Mouse (Mus musculus) stomach, embryonic 15.5 days (tissue): ENCODE data around the gene 5031439G07Rik. TPM values are rescaled to one million over a fixed set of nuclear protein-coding genes. Genes with fewer than 3 reads are reported as not detected.
A peak's percentile ranks its signal among the peaks of the same experiment; 100 is the strongest.

Experiments used
- ATAC-seq: fragments of 200-750 bp; cut with Nextera tagmentation; 2 replicates; pipeline ENCODE4 v1.8.0; 2017; ENCODE audit warnings: low read depth, moderate number of reproducible peaks, moderate TSS enrichment; ENCODE audit not compliant: insufficient read depth, low FRiP score
- H3K27ac ChIP-seq: fragments of 300-500 bp; sonication (generic); 2 replicates; pipeline ENCODE4 v1.5.1; 2015; ENCODE audit warnings: mild to moderate bottlenecking, inconsistent platforms
- H3K27me3 ChIP-seq: fragments of 300-500 bp; sonication (generic); replicated peaks from 2 replicates; pipeline ENCODE4 v1.6.1; 2015; ENCODE audit warnings: inconsistent platforms
- H3K36me3 ChIP-seq: fragments of 300-500 bp; sonication (generic); 2 replicates; pipeline ENCODE4 v1.6.1; 2015; ENCODE audit warnings: inconsistent platforms
- H3K4me1 ChIP-seq: fragments of 300-500 bp; sonication (generic); 2 replicates; pipeline ENCODE4 v1.6.1; 2015; ENCODE audit warnings: inconsistent platforms
- H3K4me2 ChIP-seq: fragments of 300-500 bp; sonication (generic); 2 replicates; pipeline ENCODE4 v1.6.1; 2015; ENCODE audit warnings: mild to moderate bottlenecking, inconsistent platforms
- H3K4me3 ChIP-seq: fragments of 300-500 bp; sonication (generic); replicated peaks from 2 replicates; pipeline ENCODE4 v1.5.1; 2015; ENCODE audit warnings: inconsistent platforms
- H3K9ac ChIP-seq: fragments of 300-500 bp; sonication (generic); 2 replicates; pipeline ENCODE4 v1.6.1; 2015; ENCODE audit warnings: inconsistent platforms
- H3K9me3 ChIP-seq: fragments of 300-500 bp; sonication (generic); 2 replicates; pipeline ENCODE4 v1.6.1; 2016; ENCODE audit warnings: inconsistent platforms
- WGBS: fragments of 180-500 bp; shearing (Covaris S2); methylation state at CpG from one replicate; pipeline ENCODE4 v1.1.7; 2015; 5-methylcytosine and 5-hydroxymethylcytosine counted together
- polyA plus RNA-seq: library from polyadenylated mRNA; unstranded; fragments of >200 nt; fragmentation: Nextera tagmentation; extraction: Ambion mirVana; gene quantifications from 2 replicates; pipeline ENCODE4 v1.2.1, GENCODE M21; 2015

5031439G07Rik gene
- polyA plus RNA-seq, 1 experiment from 2014 or later = 13.7 TPM

DNA sequence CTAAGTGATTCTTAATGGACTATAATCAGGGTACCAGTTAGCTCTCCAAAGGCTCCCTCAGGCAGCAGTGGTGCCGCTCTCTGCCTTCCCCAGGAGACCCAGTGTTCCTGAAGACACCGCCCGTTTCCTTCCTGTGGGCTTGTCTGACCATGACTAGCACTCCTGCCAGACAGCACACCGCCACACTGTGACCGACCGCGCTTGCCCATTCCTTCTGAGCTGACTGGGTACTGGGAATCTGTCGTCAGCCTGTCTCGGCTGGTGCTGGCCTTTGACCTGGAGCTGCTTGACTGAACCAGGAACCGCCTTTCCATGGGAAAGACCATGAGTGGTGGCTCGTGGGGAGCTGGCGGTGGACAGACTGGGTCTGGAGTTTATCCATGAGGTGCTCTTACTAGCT, 48.2 kb downstream of the 5031439G07Rik start:
- no peak for ATAC-seq
- 71% methylated on average over 12 of the region's 12 CpGs for WGBS
- no peak overlapping the region for H3K4me2 ChIP-seq
- no peaks in the 10 kb centered on the region for H3K9me3 ChIP-seq
- no peaks in the 10 kb centered on the region for H3K4me1 ChIP-seq
- no peak overlapping the region for H3K9ac ChIP-seq
- peaks cover 56% of the 10 kb centered on the region for H3K36me3 ChIP-seq
- no peak overlapping the region for H3K4me3 ChIP-seq
- H3K27me3 ChIP-seq = no peaks in the 10 kb centered on the region
- no peak overlapping the region for H3K27ac ChIP-seq

GRCm38 (mm10) chr15:84934901-84935300, 53.5 kb downstream of the 5031439G07Rik start:
- Histone ChIP-seq H3K4me2 (no peak overlapping the region), H3K9me3 (no peaks in the 10 kb centered on the region), H3K27me3 (no peaks in the 10 kb centered on the region), H3K9ac (no peak overlapping the region), H3K4me1 (no peaks in the 10 kb centered on the region), H3K4me3 (no peak overlapping the region), H3K36me3 (peaks cover 68% of the 10 kb centered on the region), H3K27ac (no peak overlapping the region)
- ATAC-seq = no peak
- WGBS = 86% methylated on average over 16 of the region's 16 CpGs

- Histone ChIP-seq H3K27me3 (no peaks in the 10 kb centered on the region), H3K4me3 (no peak overlapping the region), H3K9me3 (no peaks in the 10 kb centered on the region), H3K4me2 (no peak overlapping the region), H3K27ac (no peak overlapping the region), H3K4me1 (no peaks in the 10 kb centered on the region), H3K36me3 (peaks cover 65% of the 10 kb centered on the region), H3K9ac (no peak overlapping the region)
- 55% methylated on average over 5 of the region's 5 CpGs for WGBS
- no peak for ATAC-seq
These were observed 56.0 kb downstream of the 5031439G07Rik start for GRCm38 (mm10) chr15:84932351-84932750.

DNA sequence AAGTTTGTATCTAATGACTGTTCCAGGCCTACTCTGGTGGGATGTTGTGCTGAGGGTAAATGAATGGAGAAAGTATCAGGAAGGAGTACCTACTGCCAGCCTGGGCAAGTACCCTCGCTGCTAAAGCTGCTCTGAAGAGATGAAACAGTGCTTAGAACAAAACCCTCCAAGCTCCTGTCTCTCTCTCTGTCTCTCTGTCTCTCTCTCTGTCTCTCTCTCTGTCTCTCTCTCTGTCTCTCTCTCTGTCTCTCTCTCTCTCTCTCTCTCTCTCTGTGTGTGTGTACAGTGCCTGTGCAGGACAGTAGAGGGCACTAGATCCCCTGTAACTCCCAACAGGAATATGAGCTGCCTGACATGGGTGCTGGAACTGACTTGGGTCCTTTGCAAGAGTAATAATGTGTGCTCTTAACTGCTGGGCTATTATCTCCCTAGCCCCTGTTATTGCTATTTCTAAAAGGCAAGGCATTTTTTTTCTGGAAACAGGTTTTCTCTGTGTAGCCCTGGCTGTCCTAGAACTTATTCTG, 62.8 kb downstream of the 5031439G07Rik start:
- WGBS = 50% methylated on average over 1 of the region's 1 CpGs
- H3K36me3 ChIP-seq = peaks cover 24% of the 10 kb centered on the region
- ATAC-seq = no peak
- H3K4me1 ChIP-seq = peaks cover 9% of the 10 kb centered on the region; the same call in 1 of the 2 replicates
- no peak overlapping the region for H3K4me3 ChIP-seq
- H3K27ac ChIP-seq = no peak overlapping the region
- no peaks in the 10 kb centered on the region for H3K27me3 ChIP-seq
- peak overlapping the region; percentile 64 for H3K4me2 ChIP-seq
- H3K9me3 ChIP-seq = no peaks in the 10 kb centered on the region
- H3K9ac ChIP-seq = no peak overlapping the region

DNA sequence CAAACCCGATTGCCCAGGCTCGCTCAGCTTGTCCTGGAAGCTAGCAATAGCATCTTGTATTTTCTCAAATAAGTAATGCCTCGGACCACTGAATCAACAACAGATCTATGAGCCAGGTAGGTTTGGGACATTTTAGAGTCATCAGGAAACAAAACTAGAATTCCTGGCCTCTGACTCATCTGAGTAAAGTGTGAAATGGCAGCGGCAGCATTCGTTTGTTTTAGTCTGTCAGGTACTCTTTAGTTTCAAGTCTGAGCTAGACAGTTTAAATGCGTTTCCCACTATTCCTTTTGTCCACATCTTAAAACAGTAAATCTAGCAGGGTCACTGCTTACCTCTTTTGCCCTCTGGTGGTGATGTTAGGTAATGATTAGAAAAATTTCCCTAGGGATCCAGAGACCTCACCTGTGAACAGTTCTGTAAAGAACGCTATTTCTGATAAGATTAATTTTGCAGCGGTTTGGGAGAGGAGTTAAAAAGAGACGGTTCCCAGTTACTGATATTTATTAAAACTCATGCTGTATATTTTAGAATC, 63.5 kb downstream of the 5031439G07Rik start:
- Histone ChIP-seq H3K9me3 (no peaks in the 10 kb centered on the region), H3K27ac (peak overlapping the region; percentile 54), H3K4me1 (peaks cover 9% of the 10 kb centered on the region; the same call in 1 of the 2 replicates), H3K4me2 (peak overlapping the region; percentile 64), H3K9ac (peak overlapping the region; percentile 88; the same call in 1 of the 2 replicates), H3K4me3 (peak overlapping the region; percentile 79), H3K27me3 (no peaks in the 10 kb centered on the region), H3K36me3 (peaks cover 20% of the 10 kb centered on the region)
- ATAC-seq = no peak
- WGBS = 9% methylated on average over 9 of the region's 9 CpGs

- H3K4me2 ChIP-seq = peak overlapping the region; percentile 64
- H3K9ac ChIP-seq = peak overlapping the region; percentile 88
- under 1% methylated on average over 63 of the region's 68 CpGs for WGBS
- peak overlapping the region; percentile 97 for H3K27ac ChIP-seq
- peaks cover 8% of the 10 kb centered on the region for H3K36me3 ChIP-seq
- H3K9me3 ChIP-seq = no peaks in the 10 kb centered on the region
- H3K4me1 ChIP-seq = peaks cover 9% of the 10 kb centered on the region; the same call in 1 of the 2 replicates
- peak; percentile 83 for ATAC-seq
- peak overlapping the region; percentile 79 for H3K4me3 ChIP-seq
- H3K27me3 ChIP-seq = no peaks in the 10 kb centered on the region
These were observed 64.7 kb downstream of the 5031439G07Rik start for GRCm38 (mm10) chr15:84923508-84924181.

GRCm38 (mm10) chr15:84922884-84923507, 65.4 kb downstream of the 5031439G07Rik start, which contains the start of gene Nup50:
TSS of gene Nup50 (plus strand) at chr15:84923411.
- H3K4me3 ChIP-seq = peak within 1 kb of the TSS; percentile 79
- peaks cover 7% of the 10 kb centered on the region for H3K36me3 ChIP-seq
- peak within 1 kb of the TSS; percentile 65 for H3K4me2 ChIP-seq
- peak within 1 kb of the TSS; percentile 88 for H3K9ac ChIP-seq
- no peaks in the 10 kb centered on the region for H3K27me3 ChIP-seq
- H3K4me1 ChIP-seq = peaks cover 9% of the 10 kb centered on the region; the same call in 1 of the 2 replicates
- WGBS = under 1% methylated on average over 58 of the region's 60 CpGs
- H3K27ac ChIP-seq = peak within 1 kb of the TSS; percentile 97
- no peaks in the 10 kb centered on the region for H3K9me3 ChIP-seq
- ATAC-seq = peak; percentile 94

DNA sequence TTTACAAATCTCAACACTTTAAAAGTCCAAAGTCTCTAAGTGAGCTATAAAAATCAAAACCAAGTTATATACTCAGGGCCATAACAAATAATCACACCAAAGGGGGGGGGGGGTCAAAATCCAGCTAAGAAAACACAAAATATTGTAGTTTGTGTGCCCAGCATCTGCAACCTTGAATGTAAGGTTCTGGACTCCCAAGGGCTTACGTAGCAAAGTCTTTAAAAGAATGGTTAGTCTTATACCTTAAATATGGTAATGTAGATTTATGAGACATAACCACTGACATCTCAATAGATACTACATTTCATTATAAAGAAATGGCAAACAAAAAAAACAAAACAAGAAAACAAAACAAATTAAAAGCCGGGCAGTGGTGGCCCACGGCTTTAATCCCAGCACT, 68.4 kb downstream of the 5031439G07Rik start, which contains the start of gene Gm29666:
Gene Gm29666 (minus strand): TSS at position 101 of the 400 bp plus-strand sequence.
- Histone ChIP-seq H3K36me3 (no peaks in the 10 kb centered on the region), H3K4me3 (no peak within 1 kb of the TSS), H3K9ac (no peak within 1 kb of the TSS), H3K27ac (no peak within 1 kb of the TSS), H3K4me2 (no peak within 1 kb of the TSS), H3K4me1 (no peaks in the 10 kb centered on the region; the same call in 1 of the 2 replicates), H3K9me3 (no peaks in the 10 kb centered on the region), H3K27me3 (no peaks in the 10 kb centered on the region)
- no peak for ATAC-seq
- 97% methylated on average over 3 of the region's 3 CpGs for WGBS

GRCm38 (mm10) chr15:84913201-84913600, 75.2 kb downstream of the 5031439G07Rik start:
- Histone ChIP-seq H3K9me3 (no peaks in the 10 kb centered on the region), H3K36me3 (no peaks in the 10 kb centered on the region), H3K9ac (no peak overlapping the region), H3K4me3 (no peak overlapping the region), H3K27ac (no peak overlapping the region), H3K4me2 (no peak overlapping the region), H3K4me1 (no peaks in the 10 kb centered on the region), H3K27me3 (no peaks in the 10 kb centered on the region)
- 81% methylated on average over 3 of the region's 3 CpGs for WGBS
- no peak for ATAC-seq

DNA sequence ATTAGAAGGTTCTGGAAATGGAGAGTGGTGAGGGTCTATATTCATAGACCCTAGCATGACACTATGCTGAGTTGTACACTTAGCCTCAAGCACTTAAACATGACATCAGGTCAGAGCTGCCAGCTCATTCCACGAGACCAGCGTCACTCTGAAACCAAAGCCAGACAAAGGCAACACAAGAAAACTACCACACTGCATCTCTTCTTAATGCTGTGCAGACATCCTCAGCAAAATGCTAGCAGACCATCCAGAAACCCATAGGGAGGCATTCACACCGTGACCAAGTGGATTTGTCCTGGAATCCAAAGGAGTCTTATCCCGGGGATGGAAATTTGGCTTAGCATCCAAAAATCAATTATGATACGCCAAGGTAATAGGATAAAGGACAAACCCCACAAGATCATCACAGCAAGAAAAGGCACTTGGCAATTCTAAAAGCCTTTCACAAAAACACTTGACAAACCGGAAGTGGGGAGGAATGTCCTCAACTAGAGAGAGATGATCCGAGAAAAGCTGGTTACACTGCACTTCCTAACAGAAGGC, 84.4 kb downstream of the 5031439G07Rik start:
- no peak overlapping the region for H3K9ac ChIP-seq
- no peak overlapping the region for H3K27ac ChIP-seq
- H3K4me3 ChIP-seq = no peak overlapping the region
- H3K27me3 ChIP-seq = no peaks in the 10 kb centered on the region
- H3K36me3 ChIP-seq = no peaks in the 10 kb centered on the region
- no peaks in the 10 kb centered on the region for H3K4me1 ChIP-seq
- H3K4me2 ChIP-seq = no peak overlapping the region
- ATAC-seq = no peak
- WGBS = 73% methylated on average over 7 of the region's 7 CpGs
- H3K9me3 ChIP-seq = no peaks in the 10 kb centered on the region

DNA sequence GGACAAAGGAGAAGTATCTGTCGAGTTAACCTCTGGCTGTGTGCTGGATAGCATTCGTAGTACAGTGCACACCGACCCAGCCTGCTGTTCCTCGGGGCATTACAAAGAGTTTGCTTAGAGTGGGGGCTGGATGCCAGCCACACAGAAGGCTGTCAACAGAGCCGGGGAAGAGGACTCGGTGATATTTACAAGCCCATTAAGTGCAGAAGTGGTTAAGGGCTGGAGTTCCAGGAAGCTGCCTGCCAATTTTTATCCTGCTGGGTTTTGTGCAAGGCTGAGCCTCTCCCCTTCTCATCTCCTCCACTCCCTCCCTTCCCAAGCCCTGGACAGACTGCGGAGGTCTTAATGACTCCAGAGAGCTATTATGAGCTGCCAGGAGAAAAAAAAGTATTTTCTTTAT, 90.3 kb downstream of the 5031439G07Rik start:
- Histone ChIP-seq H3K36me3 (no peaks in the 10 kb centered on the region), H3K27ac (no peak overlapping the region), H3K4me1 (no peaks in the 10 kb centered on the region), H3K4me2 (no peak overlapping the region), H3K4me3 (no peak overlapping the region), H3K9ac (no peak overlapping the region), H3K27me3 (no peaks in the 10 kb centered on the region), H3K9me3 (no peaks in the 10 kb centered on the region)
- ATAC-seq = no peak
- WGBS = 24% methylated on average over 7 of the region's 7 CpGs

GRCm38 (mm10) chr15:84896664-84897063, 91.7 kb downstream of the 5031439G07Rik start:
- no peaks in the 10 kb centered on the region for H3K36me3 ChIP-seq
- 67% methylated on average over 1 of the region's 1 CpGs for WGBS
- ATAC-seq = no peak
- no peaks in the 10 kb centered on the region for H3K9me3 ChIP-seq
- no peak overlapping the region for H3K4me2 ChIP-seq
- no peaks in the 10 kb centered on the region for H3K27me3 ChIP-seq
- H3K9ac ChIP-seq = no peak overlapping the region
- no peaks in the 10 kb centered on the region for H3K4me1 ChIP-seq
- H3K27ac ChIP-seq = no peak overlapping the region
- H3K4me3 ChIP-seq = no peak overlapping the region
